Mouse (Mus musculus): Measurements from ENCODE around the gene Lgals3bp. TPM values are rescaled to one million over a fixed set of nuclear protein-coding genes. Genes with fewer than 3 reads are reported as not detected.
"Not testable (repeated sequence)": the region's sequence is repeated elsewhere in the genome, so short reads cannot be mapped to it uniquely, and the experiment has no call there.

The Lgals3bp gene
- total RNA-seq, 2 experiments from 2014 or later, result 20.5 to 21.2 TPM

GRCm38 (mm10) chr11:118405311-118405710 is 3.4 kb upstream of the Lgals3bp start:
- DNase-seq (ENCODE audit: low spot score in 2 of 2), result no peak
- intact Hi-C loops (cut with DNase I), result no loop called here

DNA sequence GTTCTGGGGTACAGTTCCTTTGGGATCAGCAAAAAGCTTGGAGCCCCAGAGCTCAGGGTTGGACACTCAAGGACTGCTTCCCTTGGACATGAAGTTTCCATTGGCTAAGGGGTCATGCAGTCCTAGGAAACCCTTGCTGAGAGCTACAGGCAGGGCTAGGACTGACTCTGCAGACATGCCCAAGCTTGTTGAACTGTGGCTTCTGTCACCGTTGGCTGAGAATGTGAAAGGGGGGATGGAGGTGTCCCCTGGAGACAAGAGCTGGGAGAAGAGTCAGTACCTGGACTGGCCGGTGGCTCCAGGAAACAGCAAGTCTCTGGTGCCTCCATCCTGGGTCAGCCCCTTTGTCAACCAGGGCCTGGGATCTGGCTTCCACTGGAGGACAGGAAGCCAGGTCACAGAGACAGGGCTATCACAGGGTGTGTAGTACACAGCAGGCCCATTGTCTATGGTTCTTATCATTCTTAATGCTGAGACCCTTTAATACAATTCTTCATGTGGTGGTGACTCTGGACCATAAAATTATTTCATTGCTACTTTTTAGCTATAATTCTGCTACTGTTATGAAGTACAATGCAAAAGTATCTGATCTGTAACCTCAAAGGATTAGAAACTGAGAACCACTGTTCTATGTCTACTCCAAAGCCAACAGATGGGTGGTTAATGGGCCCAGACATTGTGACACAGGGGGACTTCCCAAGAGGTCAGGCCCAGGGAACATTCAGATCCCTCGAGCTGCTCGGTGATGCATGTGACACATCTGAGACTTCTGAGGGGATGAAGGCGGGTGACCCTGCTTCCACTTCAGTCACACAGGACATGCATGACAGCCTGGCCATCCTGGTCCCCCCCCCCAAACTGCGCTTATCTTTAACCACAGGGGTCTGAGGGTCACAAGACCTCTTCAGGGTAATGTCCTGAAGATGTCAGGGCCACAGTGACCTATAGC is 2.3 kb upstream of the Lgals3bp start:
- no peak for DNase-seq (ENCODE audit: low spot score in 2 of 2)
- intact Hi-C loops (cut with DNase I), result loop anchor here (5.0 kb wide), 1 partner anchor 87 kb away; no protein-coding TSS in a partner anchor

DNA sequence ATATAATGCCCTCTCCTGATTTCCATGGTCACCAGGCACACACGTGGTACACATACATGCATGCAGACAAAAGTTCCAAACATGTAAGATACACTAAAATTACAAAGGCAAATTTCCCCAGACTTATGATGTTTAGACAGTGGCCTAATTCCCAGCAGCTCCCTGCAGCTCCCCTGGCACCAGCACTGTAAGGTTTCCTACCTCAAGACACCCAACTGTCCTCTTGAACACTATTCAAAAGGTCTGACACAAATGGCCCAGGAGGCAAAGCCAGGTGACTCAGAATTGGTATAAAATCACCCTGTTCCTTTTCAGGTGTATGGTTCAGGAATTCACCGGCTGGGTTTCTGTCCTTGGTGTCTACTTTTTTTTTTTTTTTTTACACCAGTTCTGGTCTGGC is 1.3 kb upstream of the Lgals3bp start:
- no peak for DNase-seq (ENCODE audit: low spot score in 2 of 2)
- intact Hi-C loops (cut with DNase I), result loop anchor here (5.0 kb wide), 1 partner anchor 86 kb away; no protein-coding TSS in a partner anchor

DNA sequence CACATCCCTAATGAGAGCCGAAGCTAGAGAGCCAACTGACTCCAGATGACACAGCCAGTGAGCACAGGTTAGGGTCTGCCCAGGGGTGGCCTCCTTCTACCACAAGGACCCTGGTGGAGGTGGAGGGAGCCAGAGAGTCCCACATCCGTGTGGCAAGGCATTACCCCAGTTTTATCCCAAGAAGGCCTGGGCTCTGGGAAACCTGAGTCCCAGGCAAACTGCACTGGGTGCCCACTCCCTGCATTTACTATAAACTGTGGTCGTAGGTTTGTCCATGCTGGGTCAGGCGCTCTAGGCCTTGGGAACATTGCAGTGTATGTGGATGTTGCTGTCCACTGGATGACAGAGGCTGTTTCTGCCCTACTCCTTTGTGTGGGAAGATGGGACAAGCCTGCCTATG is 697 bp downstream of the Lgals3bp start:
- intact Hi-C loops (cut with DNase I), result loop anchor here (5.0 kb wide), 1 partner anchor 84 kb away; no protein-coding TSS in a partner anchor

DNA sequence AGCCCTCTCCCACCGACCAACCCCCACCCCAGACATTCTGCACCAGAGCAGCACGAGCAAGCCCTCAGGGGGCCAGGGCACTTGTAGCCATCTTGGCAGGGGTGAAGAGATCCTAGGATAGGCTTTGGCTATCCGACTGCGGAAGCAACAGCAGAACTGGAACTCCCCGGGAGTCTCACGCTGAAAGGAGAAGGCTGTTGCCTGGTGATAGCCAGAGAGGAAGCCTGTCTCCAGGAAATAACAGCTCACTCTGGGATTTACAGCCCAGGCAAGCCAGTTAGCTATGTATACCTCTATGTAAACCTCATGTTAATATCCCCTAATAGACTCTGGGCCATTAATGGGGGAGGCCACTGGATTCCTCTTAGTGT is 1.3 kb downstream of the Lgals3bp start:
- peak in 1 of 2 experiments; percentile 2 for DNase-seq (ENCODE audit: low spot score in 2 of 2)
- intact Hi-C loops (cut with DNase I), result loop anchor here (5.0 kb wide), 1 partner anchor 83 kb away; no protein-coding TSS in a partner anchor

More for the DNA sequence above, 697 bp downstream of the Lgals3bp start:
- no peak for DNase-seq (ENCODE audit: low spot score in 2 of 2)

GRCm38 (mm10) chr11:118399891-118400565 is 1.9 kb downstream of the Lgals3bp start:
- no peak for DNase-seq (ENCODE audit: low spot score in 2 of 2)
- intact Hi-C loops (cut with DNase I), result loop anchor here (5.0 kb wide), 1 partner anchor 83 kb away; no protein-coding TSS in a partner anchor

- DNase-seq (ENCODE audit: low spot score in 2 of 2), result no peak
- intact Hi-C loops (cut with DNase I), result no loop called here
Observed at GRCm38 (mm10) chr11:118397806-118398530, 3.9 kb downstream of the Lgals3bp start.

- intact Hi-C loops (cut with DNase I), result no loop called here
- DNase-seq (ENCODE audit: low spot score in 2 of 2), result peak in 1 of 2 experiments; percentile 2
Observed at GRCm38 (mm10) chr11:118394538-118394937, 7.4 kb downstream of the Lgals3bp start.

GRCm38 (mm10) chr11:118393991-118394390 is 7.9 kb downstream of the Lgals3bp start:
- peak in 1 of 2 experiments; percentile 1 for DNase-seq (ENCODE audit: low spot score in 2 of 2)
- intact Hi-C loops (cut with DNase I), result no loop called here

GRCm38 (mm10) chr11:118387816-118388215 is 14.1 kb downstream of the Lgals3bp start:
- DNase-seq (ENCODE audit: low spot score in 2 of 2); intact Hi-C loops (cut with DNase I): not testable (repeated sequence)

DNA sequence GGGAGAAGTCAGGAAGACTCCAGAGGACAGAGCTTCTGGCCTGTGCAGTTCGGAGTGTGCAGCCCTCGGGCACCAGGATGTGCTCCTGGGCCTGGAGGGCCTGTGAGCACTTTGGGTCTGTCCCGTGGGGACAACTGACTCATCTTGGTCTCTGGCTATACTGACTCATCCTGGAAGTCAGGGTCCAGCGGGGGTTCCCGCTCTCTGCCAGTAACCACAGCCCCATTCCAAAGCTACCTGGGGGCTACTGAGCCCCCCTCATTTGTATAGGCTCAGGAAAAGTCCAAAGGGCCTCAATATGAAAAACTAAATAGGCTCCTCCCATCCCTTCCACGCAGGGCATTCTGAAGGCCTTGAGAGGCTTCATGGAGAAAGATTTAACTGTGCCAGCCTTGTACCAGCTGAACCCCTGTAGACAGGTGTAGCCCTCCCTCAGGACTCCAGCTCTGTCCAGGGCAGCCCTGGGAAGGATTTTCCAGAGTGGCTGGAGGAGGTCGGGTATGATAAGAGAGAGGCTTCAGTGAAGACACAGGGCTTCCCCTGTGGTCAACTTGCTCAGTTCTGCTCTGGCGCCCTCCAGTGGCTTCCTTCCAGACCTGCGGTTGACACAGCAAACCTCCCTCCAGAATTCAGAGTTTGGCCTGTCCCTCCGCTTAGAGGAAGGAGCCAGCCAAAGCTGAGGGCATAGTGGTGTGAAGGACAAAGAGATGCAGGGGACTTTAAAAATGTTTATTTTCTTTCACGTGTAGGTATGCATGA is 22.5 kb downstream of the Lgals3bp start:
- peak; percentile 76 to 80 for DNase-seq (ENCODE audit: low spot score in 2 of 2)
- intact Hi-C loops (cut with DNase I), result loop anchor here (1.0 to 10.0 kb wide), 2 partner anchors 61 to 295 kb away; no protein-coding TSS in a partner anchor

- intact Hi-C loops (cut with DNase I), result loop anchor here (1.0 to 10.0 kb wide), 2 partner anchors 60 to 294 kb away; no protein-coding TSS in a partner anchor
Observed at GRCm38 (mm10) chr11:118378656-118379055, 23.2 kb downstream of the Lgals3bp start.

DNA sequence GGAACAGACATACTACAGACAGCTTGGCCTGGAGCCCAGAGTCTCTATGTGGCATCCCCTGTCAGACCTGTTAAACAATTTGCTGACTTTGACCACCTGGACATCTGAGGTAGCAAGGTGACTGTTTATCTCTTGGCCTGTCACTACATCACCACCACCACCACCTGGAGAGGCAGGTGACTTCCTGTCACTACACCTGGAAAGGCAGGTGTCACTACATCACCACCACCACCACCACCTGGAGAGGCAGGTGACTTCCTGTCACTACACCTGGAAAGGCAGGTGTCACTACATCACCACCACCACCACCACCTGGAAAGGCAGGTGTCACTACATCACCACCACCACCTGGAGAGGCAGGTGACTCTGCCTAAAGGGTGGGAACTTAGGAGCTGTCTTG is 25.6 kb downstream of the Lgals3bp start:
- not testable (repeated sequence) for DNase-seq (ENCODE audit: low spot score in 2 of 2)
- intact Hi-C loops (cut with DNase I), result loop anchor here (10.0 kb wide), 1 partner anchor 292 kb away; no protein-coding TSS in a partner anchor

More at GRCm38 (mm10) chr11:118378656-118379055, 23.2 kb downstream of the Lgals3bp start:
- no peak for DNase-seq (ENCODE audit: low spot score in 2 of 2)

DNA sequence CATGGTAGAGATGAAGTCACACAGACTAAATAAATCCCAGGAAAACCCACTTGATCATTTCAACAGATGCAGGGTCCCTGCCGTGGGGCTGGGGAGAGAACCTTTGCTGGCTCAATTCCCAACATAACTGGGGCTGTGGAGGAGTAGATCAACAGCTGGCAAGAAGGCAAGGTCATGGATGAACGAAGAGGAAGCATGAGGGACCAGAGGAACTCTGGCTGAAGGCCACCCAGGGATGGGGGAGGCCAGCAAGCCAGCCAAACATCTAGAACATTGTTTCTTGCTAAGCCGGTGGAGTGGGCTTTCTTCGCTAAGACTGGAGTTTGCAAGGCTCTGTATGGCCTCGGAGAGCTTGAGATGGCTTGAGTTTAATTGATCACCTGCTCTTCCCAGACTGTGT is 26.0 kb downstream of the Lgals3bp start:
- DNase-seq (ENCODE audit: low spot score in 2 of 2), result no peak
- intact Hi-C loops (cut with DNase I), result loop anchor here (10.0 kb wide), 1 partner anchor 291 kb away; no protein-coding TSS in a partner anchor

DNA sequence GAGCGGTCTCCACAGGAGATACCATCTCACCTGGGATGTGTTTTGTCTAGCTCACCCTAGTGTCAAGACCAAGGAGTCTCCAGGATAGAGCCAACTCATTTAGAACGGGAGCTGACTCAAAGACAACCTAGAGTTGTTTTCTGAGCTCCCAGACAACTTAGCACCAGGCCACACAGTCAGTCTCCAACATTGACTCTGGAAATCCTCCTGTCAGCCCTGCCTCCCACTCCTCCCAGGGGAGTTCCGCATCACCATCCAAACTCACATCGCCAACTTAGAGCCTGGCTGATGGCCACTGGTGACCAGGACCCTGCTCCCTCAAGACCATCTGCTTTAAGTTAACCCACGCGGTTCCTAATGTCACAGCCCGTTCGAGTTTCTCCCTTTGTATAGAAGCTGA is 26.4 kb downstream of the Lgals3bp start:
- DNase-seq (ENCODE audit: low spot score in 2 of 2), result no peak

DNA sequence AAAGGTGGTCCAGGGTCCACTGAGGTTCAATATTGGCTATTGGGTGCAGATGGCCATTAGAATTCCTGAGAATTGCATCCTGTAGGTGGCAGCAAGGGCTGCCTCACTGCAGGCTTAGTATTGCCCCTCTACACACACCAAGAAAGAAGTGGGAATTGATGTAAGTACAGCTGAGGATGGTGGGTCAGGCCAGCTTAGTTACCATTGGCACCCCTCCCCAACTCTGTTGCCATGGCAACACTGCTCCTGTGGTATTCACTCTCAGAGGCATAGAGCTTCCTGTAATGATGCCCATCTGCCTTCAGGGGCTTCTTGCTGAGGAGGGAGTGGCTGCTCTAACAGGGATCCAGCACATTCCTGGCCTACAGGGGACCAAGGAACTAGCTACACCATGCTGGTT is 26.9 kb downstream of the Lgals3bp start:
- intact Hi-C loops (cut with DNase I), result loop anchor here (10.0 kb wide), 1 partner anchor 290 kb away; no protein-coding TSS in a partner anchor
- no peak for DNase-seq (ENCODE audit: low spot score in 2 of 2)

More for the DNA sequence above, 26.4 kb downstream of the Lgals3bp start:
- intact Hi-C loops (cut with DNase I), result loop anchor here (10.0 kb wide), 1 partner anchor 291 kb away; no protein-coding TSS in a partner anchor

DNA sequence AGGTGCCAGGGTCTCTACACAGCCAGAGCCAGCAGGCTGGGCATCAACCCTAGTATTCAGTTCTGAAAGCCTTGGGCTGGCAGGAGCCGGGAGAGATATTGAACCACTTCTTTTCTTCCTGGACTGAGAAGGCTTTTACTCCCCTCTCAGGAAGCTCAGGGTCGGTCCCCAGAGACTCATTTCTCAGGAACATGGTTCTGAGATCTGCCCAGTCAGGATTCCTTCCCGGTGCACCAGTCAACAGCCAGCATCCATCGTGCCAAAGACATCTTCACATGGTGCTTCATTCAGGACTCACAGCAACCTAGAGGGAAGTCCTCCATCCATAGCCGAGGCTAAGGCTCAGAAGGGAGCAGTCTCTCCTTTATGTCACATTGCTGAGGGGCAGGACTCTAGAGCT is 27.4 kb downstream of the Lgals3bp start:
- intact Hi-C loops (cut with DNase I), result loop anchor here (10.0 kb wide), 1 partner anchor 290 kb away; no protein-coding TSS in a partner anchor
- no peak for DNase-seq (ENCODE audit: low spot score in 2 of 2)

DNA sequence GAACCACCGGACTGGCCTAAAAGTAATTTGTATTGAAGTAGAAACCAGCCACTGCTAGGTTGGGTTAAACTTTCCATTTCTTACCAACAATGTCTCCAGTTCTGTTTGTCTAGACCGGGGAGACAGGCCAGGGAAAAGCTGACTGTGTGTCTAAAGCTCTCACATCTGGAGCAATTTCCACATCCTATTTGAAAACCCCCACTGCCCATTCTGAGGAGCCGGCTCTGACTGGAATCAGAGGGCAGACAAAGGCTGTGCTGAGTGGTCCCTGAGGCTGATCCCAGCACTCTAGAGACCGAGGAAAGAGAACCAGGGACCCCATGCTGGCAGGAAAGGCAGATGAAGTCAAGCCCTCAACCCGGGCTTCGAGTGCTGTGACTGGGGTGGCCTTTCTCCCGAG is 29.3 kb downstream of the Lgals3bp start:
- no peak for DNase-seq (ENCODE audit: low spot score in 2 of 2)
- intact Hi-C loops (cut with DNase I), result loop anchor here (10.0 kb wide), 1 partner anchor 288 kb away; no protein-coding TSS in a partner anchor

Data from left cerebral cortex, postnatal 36 days (tissue).